31 mouse cellular contexts compared by ENCODE assay signal in the genomic region with DNA sequence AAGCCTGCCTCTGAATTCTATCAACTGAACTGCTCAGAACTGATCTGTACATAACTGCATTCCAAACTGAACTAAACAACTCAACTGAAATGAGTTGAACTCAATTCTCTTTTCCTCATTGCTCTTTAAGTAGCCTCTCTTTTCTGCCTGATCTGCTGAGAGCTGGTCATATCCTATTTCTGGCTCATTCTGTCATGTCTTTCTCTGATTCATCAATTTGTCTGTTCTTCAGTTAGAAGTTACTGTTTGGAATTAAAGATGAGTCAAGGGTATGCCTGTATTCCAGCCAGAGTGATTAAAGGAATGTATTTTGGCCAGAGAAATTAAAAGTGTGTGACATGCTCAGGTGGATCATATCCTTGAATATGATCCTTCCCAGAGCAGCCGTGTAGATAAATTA.
"Had no signal": no experiment of that assay in that cellular context is flagged by ENCODE, and none has a peak within 500 bp of the region (broad histone marks: within the 10 kb centered on the region; RNA-seq: fewer than 3 reads in every experiment).

No protein-coding gene starts in this region.

- H3K4me1 ChIP-seq: limb, embryonic 10.5 days; limb, embryonic 12.5 days; limb, embryonic 13.5 days; limb, embryonic 15.5 days; liver, embryonic 12.5 days; liver, embryonic 13.5 days; liver, embryonic 15.5 days; lung, embryonic 15.5 days; megakaryocyte, embryonic 14.5 days; midbrain, embryonic 10.5 days; midbrain, embryonic 12.5 days; midbrain, embryonic 13.5 days; midbrain, embryonic 15.5 days; neural tube, embryonic 12.5 days had no signal

- H3K36me3 ChIP-seq: limb, embryonic 10.5 days; limb, embryonic 12.5 days; limb, embryonic 13.5 days; limb, embryonic 15.5 days; liver, embryonic 12.5 days; liver, embryonic 13.5 days; liver, embryonic 15.5 days; lung, embryonic 15.5 days; midbrain, embryonic 10.5 days; midbrain, embryonic 12.5 days; midbrain, embryonic 13.5 days; midbrain, embryonic 15.5 days; neural tube, embryonic 12.5 days had no signal

- ATAC-seq: liver, embryonic 12.5 days; liver, postnatal 0 days; lung, postnatal 0 days; midbrain, embryonic 13.5 days; midbrain, embryonic 15.5 days had no signal

- H3K27ac ChIP-seq: left cerebral cortex, adult 2 months; limb, embryonic 10.5 days; limb, embryonic 12.5 days; limb, embryonic 13.5 days; limb, embryonic 15.5 days; liver, embryonic 12.5 days; liver, embryonic 13.5 days; liver, embryonic 14.5 days; liver, embryonic 15.5 days; lung, embryonic 15.5 days; macrophage; midbrain, embryonic 10.5 days; midbrain, embryonic 12.5 days; midbrain, embryonic 13.5 days; midbrain, embryonic 15.5 days; neural tube, embryonic 12.5 days had no signal

- H3K4me2 ChIP-seq: limb, embryonic 12.5 days; limb, embryonic 13.5 days; limb, embryonic 15.5 days; liver, embryonic 11.5 days; liver, embryonic 12.5 days; liver, embryonic 13.5 days; liver, embryonic 15.5 days; lung, embryonic 14.5 days; lung, embryonic 15.5 days; midbrain, embryonic 12.5 days; midbrain, embryonic 13.5 days; midbrain, embryonic 15.5 days; neural tube, embryonic 12.5 days had no signal

- H3K27me3 ChIP-seq: limb, embryonic 12.5 days; limb, embryonic 13.5 days; limb, embryonic 15.5 days; liver, embryonic 12.5 days; liver, embryonic 13.5 days; liver, embryonic 15.5 days; lung, embryonic 15.5 days; megakaryocyte, embryonic 14.5 days; midbrain, embryonic 12.5 days; midbrain, embryonic 13.5 days; midbrain, embryonic 15.5 days; neural tube, embryonic 12.5 days had no signal

- H3K9me3 ChIP-seq: limb, embryonic 10.5 days; limb, embryonic 12.5 days; limb, embryonic 13.5 days; limb, embryonic 15.5 days; liver, embryonic 12.5 days; liver, embryonic 13.5 days; liver, embryonic 15.5 days; lung, embryonic 15.5 days; midbrain, embryonic 10.5 days; midbrain, embryonic 12.5 days; midbrain, embryonic 13.5 days; midbrain, embryonic 15.5 days; neural tube, embryonic 12.5 days had no signal

- H3K4me3 ChIP-seq: left cerebral cortex, adult 2 months; limb, embryonic 10.5 days; limb, embryonic 12.5 days; limb, embryonic 13.5 days; limb, embryonic 15.5 days; liver, embryonic 12.5 days; liver, embryonic 13.5 days; liver, embryonic 15.5 days; lung, embryonic 15.5 days; megakaryocyte, embryonic 14.5 days; midbrain, embryonic 10.5 days; midbrain, embryonic 12.5 days; midbrain, embryonic 13.5 days; midbrain, embryonic 15.5 days; myocyte; neural tube, embryonic 12.5 days had no signal

- H3K9ac ChIP-seq: limb, embryonic 12.5 days; limb, embryonic 13.5 days; limb, embryonic 15.5 days; liver, embryonic 12.5 days; liver, embryonic 13.5 days; liver, embryonic 14.5 days; liver, embryonic 15.5 days; liver, postnatal 0 days; lung, embryonic 14.5 days; lung, embryonic 15.5 days; midbrain, embryonic 12.5 days; midbrain, embryonic 13.5 days; midbrain, embryonic 15.5 days; neural tube, embryonic 12.5 days had no signal

- DNase-seq: left cerebral cortex, postnatal 4 days; liver; liver, embryonic 13.5 days; liver, postnatal 0 days; lung, adult 18-20 months; lung, adult 2 months; lung, embryonic 14.5 days; lung, postnatal 10 days; lung, postnatal 14 days; lung, postnatal 36 days; lung, postnatal 4 days; midbrain, embryonic 14.5 days had no signal
